10 mouse cellular contexts compared by ENCODE assay signal in genomic region chr6:118838919-118839915, GRCm38 (mm10).
DNase-seq lines count a peak whose midpoint lies in the region; ATAC-seq lines count a peak whose summit lies in the region.
"Had no signal": no experiment of that assay in that cellular context is flagged by ENCODE, and none has a peak within 500 bp of the region (broad histone marks: within the 10 kb centered on the region; RNA-seq: fewer than 3 reads in every experiment).

No protein-coding gene starts in this region.

- WGBS in limb, embryonic 12.5 days, result 48% methylated on average over 14 of the region's 14 CpGs
- WGBS in stomach, embryonic 16.5 days, result 35% methylated on average over 14 of the region's 14 CpGs

- no peaks in the 10 kb centered on the region for H3K27me3 ChIP-seq in limb, embryonic 12.5 days
- no peaks in the 10 kb centered on the region for H3K27me3 ChIP-seq in stomach, embryonic 16.5 days (ENCODE audit: control insufficient read depth, insufficient read depth, low read length)
- H3K27me3 ChIP-seq: embryonic facial prominence, embryonic 13.5 days had no signal

- DNase-seq in ovary, adult 18-20 months (ENCODE audit: low spot score), result peak; percentile 14
- DNase-seq in ovary, postnatal 36 days (ENCODE audit: low spot score), result no peak
- no peak for DNase-seq in gastrocnemius, postnatal 4 days (ENCODE audit: low spot score in 2 of 2)
- no peak for DNase-seq in adrenal gland, postnatal 4 days (ENCODE audit: low spot score in 2 of 2)
- DNase-seq: layer of hippocampus, postnatal 36 days had no signal

- H3K9ac ChIP-seq in limb, embryonic 12.5 days (replicated peaks), result 0 out of 2 replicates have a peak overlapping the region, but pooled peaks have one; percentile 1
- peak overlapping the region; percentile 12; the same call in 1 of the 2 replicates for H3K9ac ChIP-seq in stomach, embryonic 16.5 days (ENCODE audit: low read length)
- H3K9ac ChIP-seq: embryonic facial prominence, embryonic 13.5 days had no signal

- H3K36me3 ChIP-seq in limb, embryonic 12.5 days, result no peaks in the 10 kb centered on the region
- H3K36me3 ChIP-seq in stomach, embryonic 16.5 days (ENCODE audit: control insufficient read depth, insufficient read depth, low read length), result no peaks in the 10 kb centered on the region
- H3K36me3 ChIP-seq: embryonic facial prominence, embryonic 13.5 days had no signal

- peak; percentile 42 to 48; a peak in 2 of 4 replicates for ATAC-seq in hematopoietic stem cell, adult 5-6 weeks (replicated peaks in 1 of 2; ENCODE audit: insufficient read depth in 1 of 2, low FRiP score in 2 of 2, low TSS enrichment in 1 of 2, low read depth in 1 of 2, poor library complexity in 2 of 2, severe bottlenecking in 2 of 2)
- peak; percentile 73; the same call in 1 of the 2 replicates for ATAC-seq in limb, embryonic 12.5 days (ENCODE audit: insufficient number of reproducible peaks, insufficient read depth, low FRiP score, low TSS enrichment, low read depth)
- ATAC-seq in stomach, embryonic 16.5 days (ENCODE audit: insufficient read depth, low FRiP score), result peak; percentile 68; the same call in 1 of the 2 replicates
- no peak for ATAC-seq in CD4-positive, CD25-positive, alpha-beta regulatory T cell, adult 4 months

- H3K9me3 ChIP-seq in limb, embryonic 12.5 days, result no peaks in the 10 kb centered on the region
- no peaks in the 10 kb centered on the region for H3K9me3 ChIP-seq in stomach, embryonic 16.5 days (replicated peaks; ENCODE audit: control insufficient read depth, low read length)
- H3K9me3 ChIP-seq: embryonic facial prominence, embryonic 13.5 days had no signal

- H3K4me1 ChIP-seq in limb, embryonic 12.5 days (replicated peaks), result peaks cover 38% of the 10 kb centered on the region
- peaks cover 14% of the 10 kb centered on the region for H3K4me1 ChIP-seq in stomach, embryonic 16.5 days (ENCODE audit: control insufficient read depth, insufficient read depth, low read length)

- no peak overlapping the region for H3K4me3 ChIP-seq in limb, embryonic 12.5 days (replicated peaks)
- H3K4me3 ChIP-seq in stomach, embryonic 16.5 days (replicated peaks; ENCODE audit: low read length), result no peak overlapping the region
- H3K4me3 ChIP-seq: embryonic facial prominence, embryonic 13.5 days had no signal

- no peak overlapping the region for H3K27ac ChIP-seq in limb, embryonic 12.5 days
- no peak overlapping the region for H3K27ac ChIP-seq in stomach, embryonic 16.5 days (ENCODE audit: low read length)
- H3K27ac ChIP-seq: embryonic facial prominence, embryonic 13.5 days had no signal

- H3K4me2 ChIP-seq in limb, embryonic 12.5 days, result no peak overlapping the region
- peak overlapping the region; percentile 14; the same call in 1 of the 2 replicates for H3K4me2 ChIP-seq in stomach, embryonic 16.5 days (ENCODE audit: low read depth, low read length)
- H3K4me2 ChIP-seq: embryonic facial prominence, embryonic 13.5 days had no signal
